Mouse (Mus musculus) brain, embryonic 14.5 days (tissue): Measurements from ENCODE around the gene Etnk1.

Source experiments
- CTCF ChIP-seq: fragments of 200-500 bp; IDR thresholded peaks from 2 replicates; pipeline ENCODE4 v1.5.1; 2012; ENCODE audit warnings: inconsistent platforms, mild to moderate bottlenecking, moderate library complexity, borderline replicate concordance; ENCODE audit not compliant: insufficient read depth, insufficient read length; ENCODE audit errors: extremely low read depth
- POLR2A ChIP-seq: fragments of 200-500 bp; IDR thresholded peaks from 2 replicates; pipeline ENCODE4 v1.6.1; 2012; ENCODE audit warnings: mild to moderate bottlenecking, inconsistent platforms, borderline replicate concordance; ENCODE audit not compliant: poor library complexity, insufficient read depth, insufficient read length, severe bottlenecking; ENCODE audit errors: extremely low read depth

DNA sequence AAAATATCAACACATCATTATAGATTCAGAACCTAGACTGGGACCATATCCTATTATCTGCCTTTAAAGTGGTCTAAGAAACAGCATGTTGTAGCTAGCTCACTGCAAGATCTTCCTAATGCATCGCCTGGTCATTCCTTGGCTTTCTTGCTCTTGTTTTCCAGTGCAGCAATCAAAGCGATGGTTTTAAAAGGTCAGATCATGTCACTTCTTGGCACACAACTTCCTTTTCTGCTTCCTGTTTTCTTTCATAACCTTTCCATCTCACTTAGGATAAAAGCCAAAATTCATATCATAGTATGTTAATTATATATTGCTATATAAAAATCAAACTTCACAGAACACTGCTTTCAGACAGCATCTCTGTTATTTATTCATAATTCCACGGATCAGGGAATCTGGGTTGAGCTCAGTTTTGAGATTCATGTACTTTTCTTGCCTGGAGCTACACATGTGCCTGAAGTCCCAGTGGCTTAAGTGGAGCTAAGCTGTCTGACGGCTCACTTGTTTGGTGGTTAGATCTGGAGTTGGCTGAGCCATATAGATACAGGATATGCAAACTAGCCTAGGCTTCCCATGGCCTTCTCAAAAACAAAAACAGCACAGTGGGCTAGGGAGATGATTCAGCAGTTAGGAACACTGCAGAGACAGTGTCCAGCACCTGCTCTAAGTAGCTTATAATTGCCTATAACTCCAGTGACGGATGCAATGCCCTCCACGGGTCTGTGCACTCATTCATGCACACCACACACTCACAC is 34.9 kb upstream of the Etnk1 start:
- no peak for TF ChIP-seq CTCF
- TF ChIP-seq POLR2A: no peak
